Mouse (Mus musculus) heart, embryonic 14.5 days (tissue): ENCODE data around the gene Nfib. TPM values are rescaled to one million over a fixed set of nuclear protein-coding genes. Genes with fewer than 3 reads are reported as not detected.
A peak's percentile ranks its signal among the peaks of the same experiment; 100 is the strongest.

ENCODE experiments used
- ATAC-seq: fragments of 200-750 bp; cut with Nextera tagmentation; 2 replicates; pipeline ENCODE4 v1.8.0; 2017; ENCODE audit warnings: low read depth, moderate TSS enrichment; ENCODE audit not compliant: insufficient number of reproducible peaks, insufficient read depth, low FRiP score
- H3K27ac ChIP-seq, 2 experiments: fragments of 200-500 bp in 1 of 2; fragments of 300-500 bp in 1 of 2; sonication (generic) in 1 of 2; replicated peaks in 1 of 2; 2 replicates each; pipeline ENCODE4 v1.5.1; 2012 to 2014; ENCODE audit warnings: low read depth in 2 of 2, low read length in 2 of 2, control low read depth in 1 of 2, mild to moderate bottlenecking in 1 of 2, mixed read lengths in 1 of 2; ENCODE audit not compliant: control insufficient read depth in 1 of 2, insufficient read depth in 1 of 2
- H3K27me3 ChIP-seq: fragments of 300-500 bp; sonication (generic); 2 replicates; pipeline ENCODE4 v1.6.1; 2014; ENCODE audit warnings: mild to moderate bottlenecking, low read length, control low read depth; ENCODE audit not compliant: control insufficient read depth, insufficient read depth
- H3K36me3 ChIP-seq: fragments of 300-500 bp; sonication (generic); 2 replicates; pipeline ENCODE4 v1.6.1; 2014; ENCODE audit warnings: mild to moderate bottlenecking, control low read depth, low read length, mixed read lengths; ENCODE audit not compliant: control insufficient read depth, insufficient read depth
- H3K4me1 ChIP-seq, 2 experiments: fragments of 200-500 bp in 1 of 2; fragments of 300-500 bp in 1 of 2; sonication (generic) in 1 of 2; 2 replicates each; pipeline ENCODE4 v1.6.1; 2012 to 2014; ENCODE audit warnings: low read length in 2 of 2, control low read depth in 1 of 2, mixed read lengths in 1 of 2; ENCODE audit not compliant: control insufficient read depth in 2 of 2, insufficient read depth in 2 of 2
- H3K4me2 ChIP-seq: fragments of 300-500 bp; sonication (generic); 2 replicates; pipeline ENCODE4 v1.6.1; 2014; ENCODE audit warnings: mild to moderate bottlenecking, low read length
- H3K4me3 ChIP-seq, 2 experiments: fragments of 200-500 bp in 1 of 2; fragments of 300-500 bp in 1 of 2; sonication (generic) in 1 of 2; 2 replicates each; pipeline ENCODE4 v1.5.1; 2012 to 2014; ENCODE audit warnings: low read length in 2 of 2, mild to moderate bottlenecking in 2 of 2, control low read depth in 1 of 2, low read depth in 1 of 2, moderate library complexity in 1 of 2; ENCODE audit not compliant: control insufficient read depth in 1 of 2, insufficient read depth in 1 of 2
- H3K9ac ChIP-seq: fragments of 300-500 bp; sonication (generic); 2 replicates; pipeline ENCODE4 v1.6.1; 2014; ENCODE audit warnings: mild to moderate bottlenecking, low read length
- H3K9me3 ChIP-seq: fragments of 300-500 bp; sonication (generic); 2 replicates; pipeline ENCODE4 v1.6.1; 2016; ENCODE audit warnings: low read length, control low read depth; ENCODE audit not compliant: control insufficient read depth
- WGBS: fragments of 180-500 bp; shearing (Covaris S2); extraction: QIAGEN DNeasy Blood & Tissue Kit; methylation state at CpG from one replicate; pipeline ENCODE4 v1.1.7; 2014; 5-methylcytosine and 5-hydroxymethylcytosine counted together
- polyA plus RNA-seq: library from polyadenylated mRNA; unstranded; fragments of >200 nt; fragmentation: Nextera tagmentation; extraction: Ambion mirVana; gene quantifications from 2 replicates; pipeline ENCODE4 v1.2.1, GENCODE M21; 2014

Gene Nfib
- polyA plus RNA-seq, 1 experiment from 2014 or later, result 79.8 TPM

DNA sequence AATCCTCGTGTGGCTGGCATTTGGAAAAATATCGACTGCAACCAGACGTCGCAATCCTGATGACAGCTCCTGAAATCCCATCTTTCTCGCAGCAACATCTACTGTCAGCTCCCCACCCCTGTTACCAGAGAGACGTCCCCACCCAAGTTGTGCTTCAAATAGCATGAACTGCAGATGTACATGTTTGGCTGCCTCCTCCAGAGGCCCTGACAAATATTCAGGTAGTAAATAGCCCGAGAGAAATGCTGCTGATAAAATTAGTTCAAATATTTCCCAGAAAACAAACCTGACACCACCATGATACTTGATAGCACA lies 132.3 kb downstream of the Nfib start:
- Histone ChIP-seq H3K9ac (no peak overlapping the region), H3K27me3 (no peaks in the 10 kb centered on the region), H3K4me2 (peak overlapping the region; percentile 28; the same call in 1 of the 2 replicates), H3K4me3 (no peak overlapping the region), H3K9me3 (no peaks in the 10 kb centered on the region), H3K36me3 (no peaks in the 10 kb centered on the region), H3K27ac (peak overlapping the region; percentile 54 to 79), H3K4me1 (peaks cover 7 to 19% of the 10 kb centered on the region in 2 experiments; a peak in 3 of 4 replicates)
- 0 out of 2 replicates have a peak, but pooled peaks have one; percentile 39 for ATAC-seq
- 27% methylated on average over 7 of the region's 7 CpGs for WGBS

DNA sequence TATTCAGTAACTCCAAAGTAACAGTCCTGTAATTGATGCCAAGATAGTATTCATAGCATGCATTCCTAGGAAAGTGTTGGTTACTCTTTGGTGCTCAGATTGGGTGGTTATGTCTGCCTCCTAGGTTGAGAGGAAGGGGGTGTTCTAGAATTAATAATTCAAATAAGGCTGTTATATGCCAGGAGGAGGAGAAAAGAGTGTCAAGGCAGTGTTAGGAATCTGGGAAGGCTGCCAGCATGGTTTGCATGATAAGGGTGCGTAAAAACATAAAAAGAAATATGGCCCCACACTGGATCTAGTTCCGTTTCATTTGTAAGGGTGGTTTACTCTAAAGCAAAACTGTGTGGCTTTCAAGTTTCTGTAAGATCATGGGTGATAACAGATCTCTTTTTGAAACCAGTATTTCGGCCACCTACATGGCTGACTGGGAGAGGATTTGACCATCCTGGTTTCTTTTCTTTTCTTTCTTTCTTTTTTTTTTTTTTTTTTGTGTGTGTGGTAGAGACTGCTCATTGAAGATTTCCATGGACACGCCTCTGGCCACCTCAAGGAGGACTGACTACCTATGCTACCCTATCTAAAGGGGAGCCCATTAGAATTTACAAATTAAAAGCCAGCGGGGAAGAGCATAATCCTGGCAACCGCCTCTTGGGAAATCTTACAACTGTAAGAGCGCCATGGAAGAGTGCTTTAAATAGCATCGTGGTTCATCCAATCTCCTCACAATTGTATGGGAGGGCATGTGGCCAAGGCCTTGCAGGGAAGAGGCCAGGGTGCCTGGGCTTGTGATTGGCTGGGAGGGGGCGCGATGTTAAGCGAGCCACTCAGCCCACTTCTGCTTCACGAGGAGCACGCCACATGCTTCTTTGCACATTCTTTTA lies 132.9 kb downstream of the Nfib start:
- peak; percentile 90 for ATAC-seq
- H3K9me3 ChIP-seq, result no peaks in the 10 kb centered on the region
- peaks cover 7 to 19% of the 10 kb centered on the region in 2 experiments; a peak in 3 of 4 replicates for H3K4me1 ChIP-seq
- WGBS, result 33% methylated on average over 13 of the region's 13 CpGs
- H3K9ac ChIP-seq, result no peak overlapping the region
- H3K4me2 ChIP-seq, result peak overlapping the region; percentile 28; the same call in 1 of the 2 replicates
- H3K4me3 ChIP-seq, result no peak overlapping the region
- no peaks in the 10 kb centered on the region for H3K27me3 ChIP-seq
- no peaks in the 10 kb centered on the region for H3K36me3 ChIP-seq
- H3K27ac ChIP-seq, result peak overlapping the region; percentile 54 to 79

- no peak overlapping the region for H3K4me3 ChIP-seq
- H3K4me2 ChIP-seq, result no peak overlapping the region
- 76% methylated on average over 2 of the region's 2 CpGs for WGBS
- H3K9ac ChIP-seq, result no peak overlapping the region
- H3K27ac ChIP-seq, result no peak overlapping the region
- H3K36me3 ChIP-seq, result no peaks in the 10 kb centered on the region
- H3K4me1 ChIP-seq, result peaks cover 7 to 13% of the 10 kb centered on the region in 2 experiments; a peak in 3 of 4 replicates
- no peaks in the 10 kb centered on the region for H3K9me3 ChIP-seq
- ATAC-seq, result no peak
- no peaks in the 10 kb centered on the region for H3K27me3 ChIP-seq
Observed at GRCm38 (mm10) chr4:82558816-82559215, 146.7 kb downstream of the Nfib start.

DNA sequence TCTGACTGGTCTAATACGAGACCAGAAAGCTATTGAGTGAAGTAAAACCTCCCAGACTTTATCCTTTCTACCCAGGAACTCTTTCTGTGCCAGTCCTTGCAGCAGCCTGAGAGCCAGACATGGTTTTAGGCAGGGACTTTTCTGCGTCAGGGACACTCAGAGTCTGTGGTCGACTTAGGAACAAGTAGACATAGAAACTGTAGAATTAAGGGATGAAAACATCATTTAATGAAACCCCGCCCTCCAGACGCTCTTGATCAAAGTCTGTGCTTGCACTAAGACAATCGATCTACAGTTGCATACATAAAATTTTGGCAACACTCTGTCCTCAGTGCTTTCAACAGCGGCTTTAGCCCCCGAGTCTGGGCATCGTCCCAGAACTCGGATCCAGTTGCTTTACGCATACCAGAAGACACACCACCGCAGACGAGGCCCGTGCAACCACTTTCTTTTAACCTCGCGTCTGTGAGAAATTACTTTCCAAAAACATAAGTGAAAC lies 149.8 kb downstream of the Nfib start:
- H3K4me3 ChIP-seq, result no peak overlapping the region
- H3K27me3 ChIP-seq, result no peaks in the 10 kb centered on the region
- H3K36me3 ChIP-seq, result no peaks in the 10 kb centered on the region
- H3K4me1 ChIP-seq, result peaks cover 7 to 12% of the 10 kb centered on the region in 2 experiments; a peak in 3 of 4 replicates
- H3K9me3 ChIP-seq, result no peaks in the 10 kb centered on the region
- WGBS, result 60% methylated on average over 16 of the region's 16 CpGs
- no peak overlapping the region for H3K9ac ChIP-seq
- ATAC-seq, result no peak
- H3K27ac ChIP-seq, result peak overlapping the region; percentile 46 to 71
- H3K4me2 ChIP-seq, result peak overlapping the region; percentile 44

- no peak for ATAC-seq
- Histone ChIP-seq H3K4me2 (no peak overlapping the region), H3K4me1 (peaks cover 0 to 5% of the 10 kb centered on the region in 2 experiments; a peak in 2 of 4 replicates), H3K9ac (no peak overlapping the region), H3K4me3 (no peak overlapping the region), H3K27me3 (no peaks in the 10 kb centered on the region), H3K36me3 (no peaks in the 10 kb centered on the region), H3K27ac (no peak overlapping the region), H3K9me3 (no peaks in the 10 kb centered on the region)
- WGBS, result 55% methylated on average over 3 of the region's 3 CpGs
Observed at GRCm38 (mm10) chr4:82553658-82554057, 151.9 kb downstream of the Nfib start.

GRCm38 (mm10) chr4:82552238-82552637 lies 153.3 kb downstream of the Nfib start:
- H3K4me2 ChIP-seq, result no peak overlapping the region
- no peak overlapping the region for H3K27ac ChIP-seq
- H3K4me1 ChIP-seq, result peaks cover 0 to 5% of the 10 kb centered on the region in 2 experiments; a peak in 2 of 4 replicates
- whole genome bisulfite sequencing, result 65% methylated on average over 7 of the region's 7 CpGs
- no peak overlapping the region for H3K4me3 ChIP-seq
- H3K36me3 ChIP-seq, result no peaks in the 10 kb centered on the region
- H3K27me3 ChIP-seq, result no peaks in the 10 kb centered on the region
- no peak for ATAC-seq
- no peak overlapping the region for H3K9ac ChIP-seq
- H3K9me3 ChIP-seq, result no peaks in the 10 kb centered on the region

GRCm38 (mm10) chr4:82549762-82550380 lies 155.7 kb downstream of the Nfib start:
- Histone ChIP-seq H3K27me3 (no peaks in the 10 kb centered on the region), H3K4me2 (no peak overlapping the region), H3K27ac (no peak overlapping the region), H3K4me1 (no peaks in the 10 kb centered on the region), H3K4me3 (no peak overlapping the region), H3K9me3 (no peaks in the 10 kb centered on the region), H3K36me3 (peaks cover 6% of the 10 kb centered on the region), H3K9ac (no peak overlapping the region)
- WGBS, result 83% methylated on average over 10 of the region's 10 CpGs
- ATAC-seq, result no peak
